Comparison of ENCODE assay signal across 18 mouse cellular contexts in genomic region chr8:127066501-127066900, GRCm38 (mm10). TPM values are rescaled to one million over a fixed set of nuclear protein-coding genes. Genes with fewer than 3 reads are reported as not detected.
DNase-seq lines count a peak whose midpoint lies in the region; ATAC-seq lines count a peak whose summit lies in the region.
"Had no signal": no experiment of that assay in that cellular context is flagged by ENCODE, and none has a peak within 500 bp of the region (broad histone marks: within the 10 kb centered on the region; RNA-seq: fewer than 3 reads in every experiment).

No protein-coding gene starts in this region.

- H3K36me3 ChIP-seq in kidney, embryonic 15.5 days: no peaks in the 10 kb centered on the region
- H3K36me3 ChIP-seq in neural tube, embryonic 13.5 days: no peaks in the 10 kb centered on the region
- no peaks in the 10 kb centered on the region for H3K36me3 ChIP-seq in neural tube, embryonic 15.5 days
- H3K36me3 ChIP-seq: hindbrain, embryonic 15.5 days had no signal

- no peak overlapping the region for H3K27ac ChIP-seq in kidney, embryonic 15.5 days
- H3K27ac ChIP-seq in neural tube, embryonic 13.5 days (replicated peaks): no peak overlapping the region
- no peak overlapping the region for H3K27ac ChIP-seq in neural tube, embryonic 15.5 days (replicated peaks)
- H3K27ac ChIP-seq: hindbrain, embryonic 15.5 days had no signal

- no peak overlapping the region for H3K9ac ChIP-seq in kidney, embryonic 15.5 days
- no peak overlapping the region for H3K9ac ChIP-seq in neural tube, embryonic 13.5 days
- no peak overlapping the region for H3K9ac ChIP-seq in neural tube, embryonic 15.5 days (replicated peaks)
- H3K9ac ChIP-seq: hindbrain, embryonic 15.5 days had no signal

- no peak for ATAC-seq in kidney, embryonic 15.5 days (replicated peaks; ENCODE audit: low FRiP score)
- no peak for ATAC-seq in neural tube, embryonic 13.5 days (ENCODE audit: low read depth)
- ATAC-seq in neural tube, embryonic 15.5 days (ENCODE audit: low FRiP score): no peak
- ATAC-seq: lung, postnatal 0 days had no signal

- no peaks in the 10 kb centered on the region for H3K9me3 ChIP-seq in kidney, embryonic 15.5 days (replicated peaks)
- no peaks in the 10 kb centered on the region for H3K9me3 ChIP-seq in neural tube, embryonic 13.5 days
- no peaks in the 10 kb centered on the region for H3K9me3 ChIP-seq in neural tube, embryonic 15.5 days (replicated peaks)
- H3K9me3 ChIP-seq: hindbrain, embryonic 15.5 days had no signal

- peak; percentile 22 to 28 for DNase-seq in adrenal gland, postnatal 36 days
- no peak for DNase-seq in adrenal gland, postnatal 10 days
- peak; percentile 21 for DNase-seq in kidney, adult 9 months
- DNase-seq in layer of hippocampus, postnatal 10 days (ENCODE audit: low spot score in 2 of 2): no peak
- no peak for DNase-seq in cerebellum, postnatal 10 days
- DNase-seq: cerebellum, postnatal 14 days; embryo, embryonic 11 days; gastrocnemius, postnatal 25 days; kidney, adult 2 months; kidney, postnatal 36 days; layer of hippocampus, adult 9-11 months had no signal

- no peak overlapping the region for H3K4me2 ChIP-seq in kidney, embryonic 15.5 days
- H3K4me2 ChIP-seq in neural tube, embryonic 13.5 days: peak overlapping the region; percentile 74
- H3K4me2 ChIP-seq in neural tube, embryonic 15.5 days: no peak overlapping the region

- no peaks in the 10 kb centered on the region for H3K27me3 ChIP-seq in kidney, embryonic 15.5 days
- no peaks in the 10 kb centered on the region for H3K27me3 ChIP-seq in neural tube, embryonic 13.5 days
- no peaks in the 10 kb centered on the region for H3K27me3 ChIP-seq in neural tube, embryonic 15.5 days (replicated peaks)
- H3K27me3 ChIP-seq: hindbrain, embryonic 15.5 days had no signal

- H3K4me3 ChIP-seq in kidney, embryonic 15.5 days (replicated peaks): no peak overlapping the region
- no peak overlapping the region for H3K4me3 ChIP-seq in neural tube, embryonic 13.5 days
- no peak overlapping the region for H3K4me3 ChIP-seq in neural tube, embryonic 15.5 days (replicated peaks)

- H3K4me1 ChIP-seq in kidney, embryonic 15.5 days: peaks cover 54% of the 10 kb centered on the region
- peaks cover 62% of the 10 kb centered on the region for H3K4me1 ChIP-seq in neural tube, embryonic 13.5 days (replicated peaks)
- H3K4me1 ChIP-seq in neural tube, embryonic 15.5 days: peaks cover 46% of the 10 kb centered on the region

RNA-seq across cellular contexts. Expression of gene Pard3, which starts 2.8 kb away (rescaled TPM):
- total RNA-seq in adrenal gland, postnatal 36 days (2021): 10 to 100 TPM; 40.4 to 41.3 TPM
- total RNA-seq in adrenal gland, postnatal 10 days (2021): 10 to 100 TPM; 35.2 to 39.0 TPM
- polyA plus RNA-seq in kidney, embryonic 15.5 days (2015; fragmentation: Nextera tagmentation; extraction: Ambion mirVana): 27.0 and 27.5 TPM in 2 replicates
- polyA plus RNA-seq in neural tube, embryonic 13.5 days (2015; fragmentation: Nextera tagmentation; extraction: Ambion mirVana): 20.9 and 22.2 TPM in 2 replicates
- 16.1 and 17.0 TPM in 2 replicates for polyA plus RNA-seq in neural tube, embryonic 15.5 days (2015; fragmentation: Nextera tagmentation; extraction: Ambion mirVana)
- 10 to 100 TPM; 26.2 to 27.8 TPM for total RNA-seq in layer of hippocampus, postnatal 10 days (2021)
- total RNA-seq: megakaryocyte progenitor cell, adult 5-6 weeks; monocyte, adult 5-6 weeks had no signal

Comparison
In these comparisons a context has a peak if more than half of its experiments do, and no peak if none do; other contexts are left out.
1. DNase-seq: peak in adrenal gland, postnatal 36 days (2 of 2) and kidney, adult 9 months (single experiment); none in adrenal gland, postnatal 10 days (single experiment), layer of hippocampus, postnatal 10 days (0 of 2) and cerebellum, postnatal 10 days (0 of 2).